Mouse (Mus musculus): Measurements from ENCODE around the gene Rab24. TPM values are rescaled to one million over a fixed set of nuclear protein-coding genes. Genes with fewer than 3 reads are reported as not detected.

Gene Rab24
- polyA plus RNA-seq, 1 experiment from 2014 or later, result 108 TPM

- Histone ChIP-seq H3K27ac (replicated peaks; ENCODE audit: low read depth, low read length) (peak overlapping the region; percentile 70), H3K9me3 (ENCODE audit: control insufficient read depth, low read length) (no peaks in the 10 kb centered on the region), H3K4me3 (replicated peaks; ENCODE audit: low read depth, low read length) (peak overlapping the region; percentile 57), H3K9ac (replicated peaks; ENCODE audit: low read length) (peak overlapping the region; percentile 48; the same call in 1 of the 2 replicates), H3K4me2 (ENCODE audit: low read length) (peak overlapping the region; percentile 79), H3K36me3 (ENCODE audit: control insufficient read depth, insufficient read depth, low read length) (peaks cover 6% of the 10 kb centered on the region), H3K4me1 (ENCODE audit: control insufficient read depth, insufficient read depth, low read length) (0 out of 2 replicates have a peak, but pooled peaks cover 18% of the 10 kb centered on the region), H3K27me3 (ENCODE audit: control insufficient read depth, insufficient read depth, low read length) (no peaks in the 10 kb centered on the region)
- DNase-seq (no peak), ATAC-seq (ENCODE audit: low FRiP score, low TSS enrichment) (no peak; the same call in 1 of the 2 replicates)
- 52% methylated on average over 14 of the region's 14 CpGs for WGBS
Observed at GRCm38 (mm10) chr13:55330567-55331400, 9.0 kb upstream of the Rab24 start.

- WGBS, result under 1% methylated on average over 81 of the region's 82 CpGs
- peak within 1 kb of the TSS; percentile 57 for H3K4me3 ChIP-seq (replicated peaks; ENCODE audit: low read depth, low read length)
- DNase-seq, result peak; percentile 91
Observed at GRCm38 (mm10) chr13:55329683-55330566, 8.2 kb upstream of the Rab24 start, which contains the start of gene Mxd3. Gene Mxd3, minus strand, starts transcription at chr13:55329823.

GRCm38 (mm10) chr13:55329109-55329682 is 7.5 kb upstream of the Rab24 start:
- H3K4me2 ChIP-seq (ENCODE audit: low read length), result peak overlapping the region; percentile 79
- WGBS, result 2% methylated on average over 29 of the region's 29 CpGs
- peak overlapping the region; percentile 48 for H3K9ac ChIP-seq (replicated peaks; ENCODE audit: low read length)
- H3K4me3 ChIP-seq (replicated peaks; ENCODE audit: low read depth, low read length), result peak overlapping the region; percentile 57
- no peaks in the 10 kb centered on the region for H3K9me3 ChIP-seq (ENCODE audit: control insufficient read depth, low read length)
- H3K4me1 ChIP-seq (ENCODE audit: control insufficient read depth, insufficient read depth, low read length), result 0 out of 2 replicates have a peak, but pooled peaks cover 18% of the 10 kb centered on the region
- H3K27me3 ChIP-seq (ENCODE audit: control insufficient read depth, insufficient read depth, low read length), result no peaks in the 10 kb centered on the region
- H3K27ac ChIP-seq (replicated peaks; ENCODE audit: low read depth, low read length), result peak overlapping the region; percentile 70
- DNase-seq (peak; percentile 69), ATAC-seq (ENCODE audit: low FRiP score, low TSS enrichment) (0 out of 2 replicates have a peak, but pooled peaks have one; percentile 9)
- peaks cover 19% of the 10 kb centered on the region for H3K36me3 ChIP-seq (ENCODE audit: control insufficient read depth, insufficient read depth, low read length)

More at GRCm38 (mm10) chr13:55329683-55330566, 8.2 kb upstream of the Rab24 start, which contains the start of gene Mxd3:
- H3K27ac ChIP-seq (replicated peaks; ENCODE audit: low read depth, low read length), result peak within 1 kb of the TSS; percentile 70
- ATAC-seq (ENCODE audit: low FRiP score, low TSS enrichment), result peak; percentile 81
- H3K27me3 ChIP-seq (ENCODE audit: control insufficient read depth, insufficient read depth, low read length), result no peaks in the 10 kb centered on the region
- H3K9me3 ChIP-seq (ENCODE audit: control insufficient read depth, low read length), result no peaks in the 10 kb centered on the region
- peak within 1 kb of the TSS; percentile 48 for H3K9ac ChIP-seq (replicated peaks; ENCODE audit: low read length)
- peaks cover 14% of the 10 kb centered on the region for H3K36me3 ChIP-seq (ENCODE audit: control insufficient read depth, insufficient read depth, low read length)
- peak within 1 kb of the TSS; percentile 79 for H3K4me2 ChIP-seq (ENCODE audit: low read length)
- H3K4me1 ChIP-seq (ENCODE audit: control insufficient read depth, insufficient read depth, low read length), result 0 out of 2 replicates have a peak, but pooled peaks cover 18% of the 10 kb centered on the region

- Histone ChIP-seq H3K4me2 (ENCODE audit: low read length) (peak overlapping the region; percentile 79), H3K27ac (replicated peaks; ENCODE audit: low read depth, low read length) (no peak overlapping the region), H3K4me3 (replicated peaks; ENCODE audit: low read depth, low read length) (peak overlapping the region; percentile 57), H3K27me3 (ENCODE audit: control insufficient read depth, insufficient read depth, low read length) (no peaks in the 10 kb centered on the region), H3K4me1 (ENCODE audit: control insufficient read depth, insufficient read depth, low read length) (peaks cover 20% of the 10 kb centered on the region; the same call in 1 of the 2 replicates), H3K9ac (replicated peaks; ENCODE audit: low read length) (0 out of 2 replicates have a peak overlapping the region, but pooled peaks have one; percentile 14), H3K9me3 (ENCODE audit: control insufficient read depth, low read length) (no peaks in the 10 kb centered on the region), H3K36me3 (ENCODE audit: control insufficient read depth, insufficient read depth, low read length) (peaks cover 24% of the 10 kb centered on the region)
- WGBS, result 76% methylated on average over 4 of the region's 4 CpGs
- ATAC-seq (ENCODE audit: low FRiP score, low TSS enrichment) (no peak), DNase-seq (no peak)
Observed at GRCm38 (mm10) chr13:55328641-55329040, 6.9 kb upstream of the Rab24 start.

GRCm38 (mm10) chr13:55328171-55328570 is 6.4 kb upstream of the Rab24 start:
- Histone ChIP-seq H3K4me1 (ENCODE audit: control insufficient read depth, insufficient read depth, low read length) (peaks cover 23% of the 10 kb centered on the region; the same call in 1 of the 2 replicates), H3K9ac (replicated peaks; ENCODE audit: low read length) (0 out of 2 replicates have a peak overlapping the region, but pooled peaks have one; percentile 14), H3K4me2 (ENCODE audit: low read length) (peak overlapping the region; percentile 79), H3K27ac (replicated peaks; ENCODE audit: low read depth, low read length) (no peak overlapping the region), H3K4me3 (replicated peaks; ENCODE audit: low read depth, low read length) (peak overlapping the region; percentile 57), H3K27me3 (ENCODE audit: control insufficient read depth, insufficient read depth, low read length) (no peaks in the 10 kb centered on the region), H3K9me3 (ENCODE audit: control insufficient read depth, low read length) (no peaks in the 10 kb centered on the region), H3K36me3 (ENCODE audit: control insufficient read depth, insufficient read depth, low read length) (peaks cover 29% of the 10 kb centered on the region)
- 93% methylated on average over 6 of the region's 6 CpGs for WGBS
- DNase-seq (no peak), ATAC-seq (ENCODE audit: low FRiP score, low TSS enrichment) (no peak)

GRCm38 (mm10) chr13:55327633-55328032 is 5.9 kb upstream of the Rab24 start:
- peak; percentile 87 for DNase-seq
- Histone ChIP-seq H3K27me3 (ENCODE audit: control insufficient read depth, insufficient read depth, low read length) (no peaks in the 10 kb centered on the region), H3K27ac (replicated peaks; ENCODE audit: low read depth, low read length) (peak overlapping the region; percentile 52; the same call in 1 of the 2 replicates), H3K9me3 (ENCODE audit: control insufficient read depth, low read length) (no peaks in the 10 kb centered on the region), H3K4me1 (ENCODE audit: control insufficient read depth, insufficient read depth, low read length) (peaks cover 29% of the 10 kb centered on the region), H3K4me2 (ENCODE audit: low read length) (peak overlapping the region; percentile 79; the same call in 1 of the 2 replicates), H3K36me3 (ENCODE audit: control insufficient read depth, insufficient read depth, low read length) (peaks cover 31% of the 10 kb centered on the region), H3K9ac (replicated peaks; ENCODE audit: low read length) (no peak overlapping the region), H3K4me3 (replicated peaks; ENCODE audit: low read depth, low read length) (no peak overlapping the region)
- peak; percentile 28; the same call in 1 of the 2 replicates for ATAC-seq (ENCODE audit: low FRiP score, low TSS enrichment)
- WGBS, result 45% methylated on average over 8 of the region's 8 CpGs

DNA sequence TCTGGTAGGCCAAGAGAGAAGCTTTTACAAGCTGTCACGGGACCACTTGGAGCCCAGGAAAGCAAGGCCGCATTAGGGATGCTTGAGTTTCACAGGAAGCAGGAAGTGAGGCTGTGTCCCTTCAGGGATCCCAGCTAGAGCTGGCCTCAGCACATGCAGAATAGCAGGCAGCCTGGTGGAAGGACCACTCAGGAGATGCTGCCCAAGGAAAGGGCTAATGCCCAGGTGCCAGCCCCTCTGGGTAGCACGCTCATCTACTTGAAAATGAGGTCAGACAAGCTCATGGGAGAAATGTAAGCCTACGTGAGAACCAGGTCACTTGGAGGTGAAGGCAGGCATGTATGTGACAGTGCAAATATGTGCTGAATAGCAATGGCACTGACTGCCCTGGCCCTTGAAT is 5.4 kb upstream of the Rab24 start:
- Histone ChIP-seq H3K9ac (replicated peaks; ENCODE audit: low read length) (no peak overlapping the region), H3K4me2 (ENCODE audit: low read length) (peak overlapping the region; percentile 10; the same call in 1 of the 2 replicates), H3K4me1 (ENCODE audit: control insufficient read depth, insufficient read depth, low read length) (peaks cover 31% of the 10 kb centered on the region), H3K36me3 (ENCODE audit: control insufficient read depth, insufficient read depth, low read length) (peaks cover 31% of the 10 kb centered on the region), H3K4me3 (replicated peaks; ENCODE audit: low read depth, low read length) (no peak overlapping the region), H3K27ac (replicated peaks; ENCODE audit: low read depth, low read length) (peak overlapping the region; percentile 52), H3K27me3 (ENCODE audit: control insufficient read depth, insufficient read depth, low read length) (no peaks in the 10 kb centered on the region), H3K9me3 (ENCODE audit: control insufficient read depth, low read length) (no peaks in the 10 kb centered on the region)
- DNase-seq (no peak), ATAC-seq (ENCODE audit: low FRiP score, low TSS enrichment) (no peak)
- WGBS, result 58% methylated on average over 4 of the region's 4 CpGs

- peaks cover 31% of the 10 kb centered on the region for H3K36me3 ChIP-seq (ENCODE audit: control insufficient read depth, insufficient read depth, low read length)
- no peak overlapping the region for H3K4me2 ChIP-seq (ENCODE audit: low read length)
- no peak overlapping the region for H3K4me3 ChIP-seq (replicated peaks; ENCODE audit: low read depth, low read length)
- ATAC-seq (ENCODE audit: low FRiP score, low TSS enrichment) (no peak), DNase-seq (no peak)
- WGBS, result 78% methylated on average over 11 of the region's 11 CpGs
- H3K27ac ChIP-seq (replicated peaks; ENCODE audit: low read depth, low read length), result no peak overlapping the region
- H3K27me3 ChIP-seq (ENCODE audit: control insufficient read depth, insufficient read depth, low read length), result no peaks in the 10 kb centered on the region
- H3K9ac ChIP-seq (replicated peaks; ENCODE audit: low read length), result no peak overlapping the region
- H3K4me1 ChIP-seq (ENCODE audit: control insufficient read depth, insufficient read depth, low read length), result peaks cover 33% of the 10 kb centered on the region
- H3K9me3 ChIP-seq (ENCODE audit: control insufficient read depth, low read length), result no peaks in the 10 kb centered on the region
Observed at GRCm38 (mm10) chr13:55325596-55325995, 3.9 kb upstream of the Rab24 start.

Data from midbrain, embryonic 14.5 days (tissue).